ENCODE assay signal across 8 mouse cellular contexts in the genomic region with DNA sequence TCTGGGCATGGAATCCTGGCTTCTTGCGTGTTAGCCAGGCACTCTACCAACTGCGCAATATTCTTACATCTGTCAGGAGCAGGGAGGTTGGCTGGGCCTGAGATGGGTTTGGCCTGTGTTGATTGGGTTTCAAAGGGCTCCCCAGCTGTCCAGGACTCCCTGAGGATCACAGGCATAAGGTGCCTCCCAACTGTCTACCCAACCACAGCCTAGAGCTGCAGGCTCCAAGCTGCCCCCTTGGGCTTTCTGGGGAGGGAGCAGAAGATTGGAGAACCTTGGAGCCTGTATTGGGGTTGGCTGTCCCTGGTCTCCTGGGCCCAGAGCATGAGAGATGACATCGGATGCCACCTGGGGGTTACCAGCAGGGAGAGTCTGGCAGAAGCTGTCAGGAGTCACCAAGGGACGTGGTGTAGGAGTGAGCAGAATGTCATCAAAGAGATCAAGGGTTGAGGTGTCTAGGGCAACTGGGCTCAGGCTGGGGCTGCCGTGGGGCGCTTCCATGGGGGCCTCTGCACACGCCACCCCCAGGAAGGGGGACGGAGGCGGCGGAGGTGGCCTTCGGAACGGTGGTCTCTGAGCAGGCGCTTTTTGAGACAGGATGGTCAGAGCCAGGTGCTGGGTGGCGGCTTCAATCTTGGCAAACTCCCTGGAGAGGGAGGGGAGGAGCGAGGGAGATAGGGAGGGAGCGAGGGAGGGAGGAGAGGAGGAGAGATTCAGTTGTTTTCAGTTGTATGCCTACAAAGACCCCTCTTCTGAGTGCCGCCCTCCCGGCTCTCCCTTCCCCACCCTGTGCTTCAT. TPM values are rescaled to one million over a fixed set of nuclear protein-coding genes. Genes with fewer than 3 reads are reported as not detected.
DNase-seq lines count a peak whose midpoint lies in the region; ATAC-seq lines count a peak whose summit lies in the region.

No protein-coding gene starts in this region.

- H3K27me3 ChIP-seq in kidney, embryonic 16.5 days (ENCODE audit: insufficient read depth, low read length) = no peaks in the 10 kb centered on the region
- H3K27me3 ChIP-seq in embryonic facial prominence, embryonic 13.5 days = peaks cover 29% of the 10 kb centered on the region
- H3K27me3 ChIP-seq in intestine, embryonic 15.5 days (replicated peaks) = 0 out of 2 replicates have a peak, but pooled peaks cover 4% of the 10 kb centered on the region
- peaks cover 4% of the 10 kb centered on the region; the same call in 1 of the 2 replicates for H3K27me3 ChIP-seq in neural tube, embryonic 13.5 days

- peak overlapping the region; percentile 53 for H3K9ac ChIP-seq in kidney, embryonic 16.5 days (replicated peaks; ENCODE audit: low read length)
- peak overlapping the region; percentile 46 for H3K9ac ChIP-seq in embryonic facial prominence, embryonic 13.5 days
- H3K9ac ChIP-seq in intestine, embryonic 15.5 days = no peak overlapping the region
- H3K9ac ChIP-seq in neural tube, embryonic 13.5 days = peak overlapping the region; percentile 62

- ATAC-seq in kidney, embryonic 16.5 days (ENCODE audit: low FRiP score, low TSS enrichment) = peak; percentile 53
- peak; percentile 20; the same call in 1 of the 2 replicates for ATAC-seq in embryonic facial prominence, embryonic 13.5 days (ENCODE audit: insufficient number of reproducible peaks, insufficient read depth, low FRiP score, low TSS enrichment, low read depth)
- peak; percentile 72 for ATAC-seq in intestine, embryonic 15.5 days
- peak; percentile 72 for ATAC-seq in neural tube, embryonic 13.5 days (ENCODE audit: low read depth)

- WGBS in kidney, embryonic 16.5 days = 17% methylated on average over 17 of the region's 18 CpGs
- 17% methylated on average over 17 of the region's 18 CpGs for WGBS in embryonic facial prominence, embryonic 13.5 days
- 21% methylated on average over 18 of the region's 18 CpGs for WGBS in intestine, embryonic 15.5 days
- 20% methylated on average over 18 of the region's 18 CpGs for WGBS in neural tube, embryonic 13.5 days

- DNase-seq in kidney, postnatal 36 days = no peak
- DNase-seq in T-cell, adult 2 months (ENCODE audit: low spot score) = no peak
- DNase-seq in adrenal gland, adult 2 months = no peak
- DNase-seq in right cerebral cortex, postnatal 36 days (ENCODE audit: low spot score in 2 of 2) = no peak

- no peak overlapping the region for H3K27ac ChIP-seq in kidney, embryonic 16.5 days (ENCODE audit: low read length)
- no peak overlapping the region for H3K27ac ChIP-seq in embryonic facial prominence, embryonic 13.5 days
- H3K27ac ChIP-seq in intestine, embryonic 15.5 days = no peak overlapping the region
- H3K27ac ChIP-seq in neural tube, embryonic 13.5 days (replicated peaks) = peak overlapping the region; percentile 69

- H3K4me2 ChIP-seq in kidney, embryonic 16.5 days (replicated peaks; ENCODE audit: low read depth, low read length) = peak overlapping the region; percentile 52
- peak overlapping the region; percentile 56 for H3K4me2 ChIP-seq in embryonic facial prominence, embryonic 13.5 days
- H3K4me2 ChIP-seq in intestine, embryonic 15.5 days (replicated peaks) = peak overlapping the region; percentile 54
- H3K4me2 ChIP-seq in neural tube, embryonic 13.5 days = peak overlapping the region; percentile 58

- peak overlapping the region; percentile 32 for H3K4me3 ChIP-seq in kidney, embryonic 16.5 days (ENCODE audit: low read length)
- H3K4me3 ChIP-seq in embryonic facial prominence, embryonic 13.5 days = peak overlapping the region; percentile 28; the same call in 1 of the 2 replicates
- peak overlapping the region; percentile 23 for H3K4me3 ChIP-seq in intestine, embryonic 15.5 days (replicated peaks)
- H3K4me3 ChIP-seq in neural tube, embryonic 13.5 days = peak overlapping the region; percentile 31

- no peaks in the 10 kb centered on the region for H3K36me3 ChIP-seq in kidney, embryonic 16.5 days (ENCODE audit: insufficient read depth, low read length)
- H3K36me3 ChIP-seq in embryonic facial prominence, embryonic 13.5 days = no peaks in the 10 kb centered on the region
- no peaks in the 10 kb centered on the region for H3K36me3 ChIP-seq in intestine, embryonic 15.5 days
- H3K36me3 ChIP-seq in neural tube, embryonic 13.5 days = no peaks in the 10 kb centered on the region

- H3K9me3 ChIP-seq in kidney, embryonic 16.5 days (ENCODE audit: low read length) = peaks cover 3% of the 10 kb centered on the region
- H3K9me3 ChIP-seq in embryonic facial prominence, embryonic 13.5 days = peaks cover 4% of the 10 kb centered on the region; the same call in 1 of the 2 replicates
- H3K9me3 ChIP-seq in intestine, embryonic 15.5 days = peaks cover 3% of the 10 kb centered on the region; the same call in 1 of the 2 replicates
- H3K9me3 ChIP-seq in neural tube, embryonic 13.5 days = peaks cover 4% of the 10 kb centered on the region; the same call in 1 of the 2 replicates

- H3K4me1 ChIP-seq in kidney, embryonic 16.5 days (ENCODE audit: insufficient read depth, low read length) = peaks cover 11% of the 10 kb centered on the region; the same call in 1 of the 2 replicates
- H3K4me1 ChIP-seq in embryonic facial prominence, embryonic 13.5 days = peaks cover 8% of the 10 kb centered on the region
- H3K4me1 ChIP-seq in intestine, embryonic 15.5 days (replicated peaks) = peaks cover 6% of the 10 kb centered on the region; the same call in 1 of the 2 replicates
- H3K4me1 ChIP-seq in neural tube, embryonic 13.5 days (replicated peaks) = peaks cover 22% of the 10 kb centered on the region

RNA-seq across cellular contexts. Expression of a gene that starts 7.3 kb away (rescaled TPM):
- not detected in 2 replicates for polyA plus RNA-seq in kidney, embryonic 16.5 days (2015; fragmentation: Nextera tagmentation; extraction: Ambion mirVana)
- 0.15 TPM in 1 of 2 replicates, not detected in the other for polyA plus RNA-seq in embryonic facial prominence, embryonic 13.5 days (2015; fragmentation: Nextera tagmentation; extraction: Ambion mirVana)
- polyA plus RNA-seq in intestine, embryonic 15.5 days (2015; fragmentation: Nextera tagmentation; extraction: Ambion mirVana) = not detected in 2 replicates
- 0.35 and 0.47 TPM in 2 replicates for polyA plus RNA-seq in neural tube, embryonic 13.5 days (2015; fragmentation: Nextera tagmentation; extraction: Ambion mirVana)
- under 1 TPM; 0.23 to 0.45 TPM for total RNA-seq in adrenal gland, adult 2 months (2021)
- 0.27 TPM in 1 of 2 replicates, not detected in the other for polyA plus RNA-seq in adrenal gland, adult 2 months (2012; rRNA removed)

RNA-seq across cellular contexts. Expression of a gene that starts 16.0 kb away (rescaled TPM):
- 3.6 and 4.2 TPM in 2 replicates for polyA plus RNA-seq in kidney, embryonic 16.5 days (2015; fragmentation: Nextera tagmentation; extraction: Ambion mirVana)
- polyA plus RNA-seq in embryonic facial prominence, embryonic 13.5 days (2015; fragmentation: Nextera tagmentation; extraction: Ambion mirVana) = 4.3 and 4.8 TPM in 2 replicates
- 2.9 and 3.4 TPM in 2 replicates for polyA plus RNA-seq in intestine, embryonic 15.5 days (2015; fragmentation: Nextera tagmentation; extraction: Ambion mirVana)
- polyA plus RNA-seq in neural tube, embryonic 13.5 days (2015; fragmentation: Nextera tagmentation; extraction: Ambion mirVana) = 4.6 and 4.8 TPM in 2 replicates
- 10 to 100 TPM; 15.1 to 19.2 TPM for total RNA-seq in adrenal gland, adult 2 months (2021)
- polyA plus RNA-seq in adrenal gland, adult 2 months (2012; rRNA removed) = 35.6 and 41.3 TPM in 2 replicates

RNA-seq across cellular contexts. Expression of a gene that starts 22.1 kb away (rescaled TPM):
- 1.2 and 1.4 TPM in 2 replicates for polyA plus RNA-seq in kidney, embryonic 16.5 days (2015; fragmentation: Nextera tagmentation; extraction: Ambion mirVana)
- 1.3 TPM in 2 replicates for polyA plus RNA-seq in embryonic facial prominence, embryonic 13.5 days (2015; fragmentation: Nextera tagmentation; extraction: Ambion mirVana)
- polyA plus RNA-seq in intestine, embryonic 15.5 days (2015; fragmentation: Nextera tagmentation; extraction: Ambion mirVana) = 0.68 and 1.0 TPM in 2 replicates
- 0.51 and 0.91 TPM in 2 replicates for polyA plus RNA-seq in neural tube, embryonic 13.5 days (2015; fragmentation: Nextera tagmentation; extraction: Ambion mirVana)
- 10 to 100 TPM; 35.5 to 43.4 TPM for total RNA-seq in adrenal gland, adult 2 months (2021)
- polyA plus RNA-seq in adrenal gland, adult 2 months (2012; rRNA removed) = 43.5 and 45.6 TPM in 2 replicates

RNA-seq across cellular contexts. Expression of a gene that starts 22.8 kb away (rescaled TPM):
- 5.8 and 6.2 TPM in 2 replicates for polyA plus RNA-seq in kidney, embryonic 16.5 days (2015; fragmentation: Nextera tagmentation; extraction: Ambion mirVana)
- polyA plus RNA-seq in embryonic facial prominence, embryonic 13.5 days (2015; fragmentation: Nextera tagmentation; extraction: Ambion mirVana) = 3.3 and 4.6 TPM in 2 replicates
- 3.0 and 3.5 TPM in 2 replicates for polyA plus RNA-seq in intestine, embryonic 15.5 days (2015; fragmentation: Nextera tagmentation; extraction: Ambion mirVana)
- polyA plus RNA-seq in neural tube, embryonic 13.5 days (2015; fragmentation: Nextera tagmentation; extraction: Ambion mirVana) = 21.5 and 23.2 TPM in 2 replicates
- 1 to 10 TPM; 8.4 to 9.2 TPM for total RNA-seq in adrenal gland, adult 2 months (2021)
- polyA plus RNA-seq in adrenal gland, adult 2 months (2012; rRNA removed) = 11.4 and 20.0 TPM in 2 replicates

RNA-seq across cellular contexts. Expression of a gene that starts 26.5 kb away (rescaled TPM):
- 2.3 and 2.8 TPM in 2 replicates for polyA plus RNA-seq in kidney, embryonic 16.5 days (2015; fragmentation: Nextera tagmentation; extraction: Ambion mirVana)
- polyA plus RNA-seq in embryonic facial prominence, embryonic 13.5 days (2015; fragmentation: Nextera tagmentation; extraction: Ambion mirVana) = 0.51 and 0.62 TPM in 2 replicates
- 2.7 and 3.5 TPM in 2 replicates for polyA plus RNA-seq in intestine, embryonic 15.5 days (2015; fragmentation: Nextera tagmentation; extraction: Ambion mirVana)
- 2.4 and 2.7 TPM in 2 replicates for polyA plus RNA-seq in neural tube, embryonic 13.5 days (2015; fragmentation: Nextera tagmentation; extraction: Ambion mirVana)
- total RNA-seq in adrenal gland, adult 2 months (2021) = 1 to 10 TPM; 2.2 to 2.3 TPM
- 2.9 and 3.1 TPM in 2 replicates for polyA plus RNA-seq in adrenal gland, adult 2 months (2012; rRNA removed)

Comparison
In these comparisons a context has a peak if more than half of its experiments do, and no peak if none do; other contexts are left out.
1. ATAC-seq: peak in every context shown above with its lines; median percentile 72 in intestine, embryonic 15.5 days; 72 in neural tube, embryonic 13.5 days; 53 in kidney, embryonic 16.5 days; 20 in embryonic facial prominence, embryonic 13.5 days.
2. RNA of a gene that starts 22.1 kb away (polyA plus RNA-seq): 43.5 to 45.6 TPM in adrenal gland, adult 2 months; 1.2 to 1.4 TPM in kidney, embryonic 16.5 days, 1.3 TPM in embryonic facial prominence, embryonic 13.5 days, 0.51 to 0.91 TPM in neural tube, embryonic 13.5 days and 0.68 to 1.0 TPM in intestine, embryonic 15.5 days; every median in the first group is over 10 times any median in the second.
3. Peak in every context shown above with its lines, with median percentiles within 50 percentile points of each other: H3K4me2 ChIP-seq and H3K4me3 ChIP-seq.